ENCODE assay signal across 9 mouse cellular contexts in genomic region chr12:102521777-102522319, GRCm38 (mm10). TPM values are rescaled to one million over a fixed set of nuclear protein-coding genes. Genes with fewer than 3 reads are reported as not detected.
DNase-seq lines count a peak whose midpoint lies in the region; ATAC-seq lines count a peak whose summit lies in the region.
"Had no signal": no experiment of that assay in that cellular context is flagged by ENCODE, and none has a peak within 500 bp of the region (broad histone marks: within the 10 kb centered on the region; RNA-seq: fewer than 3 reads in every experiment).

No protein-coding gene starts in this region.

- intact Hi-C loops in heart, postnatal 10 days (cut with DNase I): loop anchor here (5.0 kb wide), 2 partner anchors 185 to 210 kb away; no protein-coding TSS in a partner anchor

- H3K4me2 ChIP-seq in kidney, embryonic 15.5 days: no peak overlapping the region

- H3K4me3 ChIP-seq in kidney, embryonic 15.5 days (replicated peaks): no peak overlapping the region

- no peaks in the 10 kb centered on the region for H3K9me3 ChIP-seq in kidney, embryonic 15.5 days (replicated peaks)

- peak; percentile 16 for DNase-seq in adrenal gland, adult 2 months
- DNase-seq in adrenal gland, postnatal 25 days: no peak
- peak; percentile 29 for DNase-seq in kidney, adult 18-20 months
- peak; percentile 20 to 31 for DNase-seq in heart, postnatal 10 days
- peak; percentile 52 to 80 for DNase-seq in lung, postnatal 4 days
- no peak for DNase-seq in adipocyte (ENCODE audit: low spot score)
- DNase-seq in c-Kit-positive CD71-positive TER-119-positive erythroid progenitor cells, embryonic 14.5 days (ENCODE audit: low spot score): no peak
- DNase-seq: liver had no signal

- no peak for ATAC-seq in kidney, embryonic 15.5 days (replicated peaks; ENCODE audit: low FRiP score)

- H3K9ac ChIP-seq in kidney, embryonic 15.5 days: no peak overlapping the region

- no peaks in the 10 kb centered on the region for H3K27me3 ChIP-seq in kidney, embryonic 15.5 days

- H3K36me3 ChIP-seq in kidney, embryonic 15.5 days: no peaks in the 10 kb centered on the region

- peaks cover 11% of the 10 kb centered on the region for H3K4me1 ChIP-seq in kidney, embryonic 15.5 days

- H3K27ac ChIP-seq in kidney, embryonic 15.5 days: no peak overlapping the region

- WGBS in kidney, embryonic 15.5 days: 24% methylated on average over 13 of the region's 13 CpGs

RNA-seq across cellular contexts. Expression of gene Chga, which starts 32.9 kb away (rescaled TPM):
- 1,000 to 10,000 TPM; 1,470 to 2,168 TPM for total RNA-seq in adrenal gland, adult 2 months (2021)
- 4,298 and 5,253 TPM in 2 replicates for polyA plus RNA-seq in adrenal gland, adult 2 months (2012; rRNA removed)
- 1,604 and 1,988 TPM in 2 replicates for total RNA-seq in adrenal gland, postnatal 25 days (2021)
- polyA plus RNA-seq in kidney, embryonic 15.5 days (2015; fragmentation: Nextera tagmentation; extraction: Ambion mirVana): 6.1 and 30.2 TPM in 2 replicates
- not detected for total RNA-seq in heart, postnatal 10 days (2021)

RNA-seq across cellular contexts. Expression of gene Golga5, which starts 52.9 kb away (rescaled TPM):
- total RNA-seq in adrenal gland, adult 2 months (2021): 10 to 100 TPM; 38.2 to 43.0 TPM
- polyA plus RNA-seq in adrenal gland, adult 2 months (2012; rRNA removed): 4.8 and 5.2 TPM in 2 replicates
- 44.1 and 51.4 TPM in 2 replicates for total RNA-seq in adrenal gland, postnatal 25 days (2021)
- 35.2 and 38.5 TPM in 2 replicates for polyA plus RNA-seq in kidney, embryonic 15.5 days (2015; fragmentation: Nextera tagmentation; extraction: Ambion mirVana)
- total RNA-seq in heart, postnatal 10 days (2021): 10 to 100 TPM; 24.5 to 25.9 TPM

Comparison
In these comparisons a context has a peak if more than half of its experiments do, and no peak if none do; other contexts are left out.
1. DNase-seq: peak in adrenal gland, adult 2 months (single experiment), kidney, adult 18-20 months (single experiment), heart, postnatal 10 days (2 of 2) and lung, postnatal 4 days (2 of 2); none in adrenal gland, postnatal 25 days (single experiment), adipocyte (single experiment) and c-Kit-positive CD71-positive TER-119-positive erythroid progenitor cells, embryonic 14.5 days (single experiment).
2. RNA of gene Chga, which starts 32.9 kb away (total RNA-seq): 1,470 to 2,168 TPM in adrenal gland, adult 2 months and 1,604 to 1,988 TPM in adrenal gland, postnatal 25 days; not detected in heart, postnatal 10 days; every median in the first group is over 1,000 times any median in the second.